Mouse (Mus musculus): ENCODE data around the gene Slc9a3.

Gene Slc9a3

DNA sequence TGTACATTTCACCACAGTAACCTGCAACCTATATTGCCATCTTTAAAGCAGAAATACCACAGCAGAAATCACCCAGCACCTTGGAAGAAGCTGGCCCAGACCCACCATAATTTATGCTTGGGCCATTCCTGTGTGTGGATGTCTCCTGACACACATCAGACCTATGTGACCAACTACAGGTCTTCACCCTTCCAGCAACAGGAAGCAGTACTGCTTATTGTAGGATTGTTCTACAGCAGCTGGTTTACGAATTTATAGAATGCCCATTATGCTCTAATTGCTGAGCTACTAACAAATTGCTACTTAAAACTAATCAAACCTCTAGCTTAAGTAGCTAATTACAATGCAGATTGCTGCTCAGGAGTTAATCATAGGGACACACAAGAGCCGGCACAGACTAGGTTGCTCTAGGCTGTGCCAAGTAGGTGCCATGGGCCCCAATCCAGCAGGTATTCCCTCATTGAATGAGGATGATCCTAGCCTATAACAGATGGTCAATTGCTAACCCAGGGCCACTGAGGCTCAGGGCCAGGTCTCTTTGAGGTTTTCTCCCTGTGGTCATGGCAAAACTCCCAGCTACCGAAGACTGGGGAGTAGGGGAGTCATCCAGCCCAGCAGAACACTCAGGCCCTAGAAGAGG, 24.8 kb downstream of the Slc9a3 start:
- DNase-seq (ENCODE audit: low spot score): no peak

DNA sequence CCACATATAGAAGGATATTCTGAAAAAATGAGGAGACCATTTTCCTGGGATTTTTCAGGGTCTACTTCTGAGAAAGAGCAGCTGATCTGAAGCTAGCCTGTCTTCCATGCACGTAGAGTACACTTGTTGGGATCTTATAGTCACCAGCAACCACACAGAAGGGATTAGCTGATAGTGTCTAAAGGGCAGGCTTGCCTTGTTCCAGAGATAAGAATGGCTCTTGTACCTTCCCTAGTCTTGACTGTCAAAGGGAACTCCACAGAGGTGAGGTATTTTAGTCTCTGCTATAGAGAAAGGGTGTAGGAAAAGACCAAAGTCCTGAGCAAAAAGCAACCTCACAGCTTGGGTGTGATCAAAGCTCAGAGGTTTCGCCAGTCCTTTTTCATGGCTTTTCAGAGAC, 26.1 kb downstream of the Slc9a3 start:
- DNase-seq (ENCODE audit: low spot score): no peak

DNA sequence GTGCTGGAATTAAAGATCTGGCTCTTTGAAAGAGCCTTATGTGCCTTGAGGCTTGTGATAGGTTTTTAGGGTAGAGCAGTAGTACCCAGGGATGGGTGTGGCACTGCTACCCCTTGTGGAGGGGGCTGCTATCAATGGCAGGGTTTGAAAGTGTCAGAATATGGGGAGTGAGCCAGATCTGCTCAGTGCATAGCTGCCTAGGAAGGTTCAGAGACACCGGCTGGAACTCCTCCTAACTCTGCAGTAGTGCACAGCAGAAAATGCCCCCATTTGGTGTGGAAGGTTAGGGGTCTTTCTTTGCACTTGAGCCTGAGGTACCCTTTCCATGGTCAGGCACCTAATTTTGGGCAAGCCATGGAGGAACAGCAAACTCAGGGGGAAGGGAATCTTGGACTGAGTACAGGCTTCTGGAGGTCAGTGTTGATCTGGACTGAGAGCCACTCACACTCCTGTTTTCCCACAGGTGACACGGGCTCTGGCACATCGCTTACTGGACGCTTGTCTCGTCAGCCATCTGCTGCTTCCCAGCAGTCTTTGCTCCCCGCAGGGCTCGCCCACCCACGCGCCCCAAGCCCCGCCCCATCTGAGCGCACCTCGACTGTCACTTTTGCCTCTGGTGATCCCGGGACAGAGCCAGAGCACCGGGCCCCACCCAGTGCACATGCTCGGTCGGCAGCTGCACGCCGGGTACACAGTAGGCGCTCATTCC, 45.2 kb downstream of the Slc9a3 start:
- DNase-seq (ENCODE audit: low spot score): peak; percentile 25

DNA sequence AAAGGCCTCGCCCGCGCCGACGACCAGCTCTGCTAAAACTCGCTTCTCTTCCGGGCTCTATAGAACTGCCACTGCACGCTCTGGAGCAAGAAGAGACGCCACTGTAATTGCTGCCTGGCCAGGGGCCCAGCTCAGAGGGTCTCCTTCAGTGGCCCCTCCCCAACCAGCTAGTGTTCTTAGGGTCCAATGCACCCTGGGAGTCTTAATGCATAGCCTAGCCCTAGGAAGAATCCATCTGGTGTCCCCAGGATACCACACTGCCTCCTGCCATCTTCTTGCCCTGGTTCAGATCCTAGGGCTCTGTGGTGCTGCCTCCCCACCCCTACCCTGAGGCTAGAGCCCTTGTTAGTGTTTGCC, 45.8 kb downstream of the Slc9a3 start:
- DNase-seq (ENCODE audit: low spot score): no peak

DNA sequence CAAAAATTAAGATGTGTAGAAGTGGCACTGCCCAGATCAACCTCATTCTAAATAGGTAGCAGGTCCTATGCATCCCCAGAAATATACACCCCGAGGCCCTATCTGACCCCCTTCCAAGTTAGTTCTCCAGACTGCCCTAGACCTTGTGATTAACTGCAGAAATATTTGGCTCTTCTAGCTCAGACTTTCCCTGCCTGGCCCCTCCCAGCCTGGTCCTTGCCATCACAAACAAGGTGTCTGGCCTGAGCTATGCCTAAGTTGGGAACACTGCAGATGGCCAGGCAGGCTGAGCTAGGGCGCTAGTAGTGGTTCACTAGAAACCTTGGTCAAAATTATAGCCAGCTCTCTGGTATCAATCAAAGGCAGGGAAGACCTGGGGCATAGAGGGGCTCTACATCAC, 46.2 kb downstream of the Slc9a3 start:
- DNase-seq (ENCODE audit: low spot score): no peak

DNA sequence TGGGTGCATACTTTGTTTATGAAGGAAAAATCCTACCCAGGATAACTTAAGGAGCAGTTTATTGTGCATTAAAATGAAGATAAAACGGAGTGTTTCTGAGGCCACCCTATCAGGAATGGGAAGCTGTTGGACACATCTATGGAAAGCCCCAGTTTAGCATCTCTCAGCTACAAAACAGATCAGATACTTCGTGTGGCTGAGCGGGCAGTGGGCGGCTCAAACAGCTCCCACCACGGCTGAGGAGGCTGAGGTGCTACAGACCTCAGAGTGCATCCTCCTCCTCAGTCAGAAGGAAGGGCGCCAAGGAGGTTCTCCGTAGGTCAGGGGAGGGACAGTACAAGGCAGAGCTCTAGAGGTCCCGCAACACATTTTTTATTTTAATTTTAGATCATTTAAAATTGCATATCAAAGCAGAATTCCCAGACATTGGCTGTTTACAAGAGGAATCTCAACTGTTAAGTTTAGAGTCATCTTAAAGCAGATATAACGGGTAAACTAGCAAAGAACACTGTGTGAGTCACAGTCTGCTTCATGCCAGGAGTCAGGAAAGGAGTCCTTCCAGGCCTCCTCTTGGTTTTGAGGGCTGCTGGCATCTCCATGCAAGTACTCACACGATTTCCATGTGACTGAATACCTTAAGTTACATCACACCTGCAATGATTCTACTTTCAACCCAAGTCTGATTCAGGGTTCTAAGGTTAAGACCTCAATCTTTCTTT, 48.3 kb downstream of the Slc9a3 start:
- DNase-seq (ENCODE audit: low spot score): no peak

DNA sequence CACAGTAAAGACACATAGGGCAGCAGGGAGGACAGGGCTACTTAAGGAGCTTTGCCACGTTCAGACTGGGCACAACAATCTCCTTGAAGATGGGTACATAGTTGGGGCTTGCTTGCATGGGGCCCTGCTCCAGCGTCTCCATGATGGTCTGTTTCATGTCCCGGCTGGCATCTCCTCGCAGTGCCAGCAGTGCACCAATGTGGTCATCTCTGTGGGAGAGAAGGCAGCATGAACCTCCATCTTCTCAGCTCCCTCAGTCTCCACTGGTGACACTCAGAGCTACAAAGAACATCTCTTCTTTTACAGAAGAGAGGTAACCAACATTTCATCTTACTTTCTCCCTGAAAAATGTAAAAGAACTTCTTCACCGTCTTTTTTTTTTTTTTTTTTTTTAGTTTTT, 50.8 kb downstream of the Slc9a3 start:
- no peak for DNase-seq (ENCODE audit: low spot score)

DNA sequence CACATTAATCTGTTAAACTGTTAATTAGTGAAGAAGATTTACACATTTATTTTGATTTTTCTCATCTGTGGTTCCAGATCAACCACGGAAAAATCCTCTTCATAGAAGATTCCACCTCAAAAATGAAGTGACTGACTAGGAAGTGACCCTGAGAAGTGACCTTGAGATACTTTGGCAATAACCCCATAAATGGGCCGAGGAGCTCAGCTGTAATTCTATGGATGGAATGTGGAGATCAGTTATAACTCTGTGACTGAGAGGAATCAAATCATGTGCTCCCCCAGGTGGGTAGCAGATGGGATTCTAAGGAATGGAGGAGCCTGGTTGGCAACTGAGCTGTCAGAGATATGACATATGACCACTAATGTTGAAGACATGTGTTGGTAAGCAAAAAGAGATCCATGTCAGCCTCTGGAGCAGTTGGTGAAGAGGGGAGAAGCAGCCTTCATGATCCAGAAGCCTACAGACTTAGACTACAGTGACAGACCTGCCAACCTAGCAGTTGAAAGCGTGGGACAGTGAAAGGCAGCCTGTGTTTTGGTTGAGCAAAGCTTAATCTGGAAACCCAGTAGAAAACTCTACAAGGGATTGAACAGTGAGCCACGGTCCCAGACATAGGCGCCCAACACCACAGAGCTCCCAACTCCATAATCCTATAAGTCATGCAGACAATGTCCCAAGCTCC, 61.9 kb downstream of the Slc9a3 start:
- no peak for DNase-seq (ENCODE audit: low spot score)

DNA sequence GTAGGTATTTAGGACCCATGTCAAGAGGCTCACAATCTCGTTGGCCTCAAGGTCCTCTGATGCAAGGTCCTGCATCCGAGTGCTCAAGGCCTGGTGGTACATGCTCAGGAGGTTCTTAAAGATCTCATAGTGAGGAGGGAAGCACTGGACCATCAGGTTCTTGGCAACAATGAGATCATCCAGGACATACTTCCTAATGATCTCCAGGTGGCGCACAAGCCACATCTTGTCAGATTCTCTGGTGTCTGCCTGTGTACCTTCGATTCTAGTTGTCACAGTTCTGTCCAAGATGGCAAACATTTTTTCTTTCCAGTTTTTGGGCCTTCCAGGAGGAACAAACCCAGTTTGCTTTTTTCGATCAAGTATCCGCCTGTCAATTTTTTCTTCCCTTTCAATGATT, 71.4 kb downstream of the Slc9a3 start:
- DNase-seq (ENCODE audit: low spot score): no peak

DNA sequence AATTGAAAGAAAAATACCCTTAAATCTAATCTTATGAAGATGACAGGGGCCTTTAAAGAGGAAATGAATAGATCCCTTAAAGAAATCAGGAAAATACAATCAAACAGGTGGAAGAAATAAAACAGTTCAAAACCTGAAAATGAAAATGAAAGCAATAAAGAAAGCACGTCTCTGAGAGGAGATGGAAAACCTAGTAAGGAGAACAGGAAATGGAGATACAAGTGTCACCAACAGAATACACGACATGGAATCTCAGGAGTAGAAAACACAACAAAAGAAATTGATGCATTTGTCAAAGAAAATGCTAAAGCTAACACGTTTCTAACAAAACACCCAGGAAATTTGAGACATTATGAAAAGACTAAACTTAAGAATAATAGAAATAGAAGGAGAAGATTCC, 75.2 kb downstream of the Slc9a3 start:
- no peak for DNase-seq (ENCODE audit: low spot score)

DNA sequence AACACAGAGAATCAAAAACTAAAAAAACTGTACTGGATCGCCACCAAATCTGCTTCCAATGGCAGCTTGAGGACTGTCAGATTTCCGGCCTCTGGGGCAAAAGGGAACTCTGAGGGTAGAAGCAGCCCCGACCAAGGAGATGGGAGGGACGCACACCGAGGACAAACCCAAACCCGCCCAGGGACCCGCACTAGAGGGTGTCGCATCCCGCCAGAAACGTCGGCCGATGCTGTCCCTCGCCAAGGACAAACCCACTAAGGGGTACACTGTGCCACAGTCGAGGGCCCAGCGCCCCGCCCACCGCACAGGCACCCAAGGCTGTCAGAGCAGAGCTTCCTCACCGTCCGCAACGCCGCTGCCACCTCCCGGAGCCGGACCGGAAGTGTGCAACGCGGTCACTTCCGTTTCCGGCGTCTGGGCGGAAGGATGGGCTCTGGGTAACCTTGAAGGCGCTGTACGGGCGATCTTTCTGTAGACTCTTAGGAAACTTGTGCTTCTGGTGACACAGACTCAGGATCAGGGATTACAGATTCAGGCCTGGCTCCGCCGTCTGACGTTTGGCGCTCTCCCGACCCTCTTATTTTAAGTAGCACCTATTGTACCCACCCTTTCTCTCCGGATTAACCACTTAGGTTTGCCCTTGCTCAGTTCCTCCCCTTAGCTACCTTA, 87.2 kb downstream of the Slc9a3 start, which contains the start of gene Exoc3:
TSS of gene Exoc3 (minus strand) at position 416 of the 669 bp plus-strand sequence.
- DNase-seq (ENCODE audit: low spot score): peak; percentile 84

DNA sequence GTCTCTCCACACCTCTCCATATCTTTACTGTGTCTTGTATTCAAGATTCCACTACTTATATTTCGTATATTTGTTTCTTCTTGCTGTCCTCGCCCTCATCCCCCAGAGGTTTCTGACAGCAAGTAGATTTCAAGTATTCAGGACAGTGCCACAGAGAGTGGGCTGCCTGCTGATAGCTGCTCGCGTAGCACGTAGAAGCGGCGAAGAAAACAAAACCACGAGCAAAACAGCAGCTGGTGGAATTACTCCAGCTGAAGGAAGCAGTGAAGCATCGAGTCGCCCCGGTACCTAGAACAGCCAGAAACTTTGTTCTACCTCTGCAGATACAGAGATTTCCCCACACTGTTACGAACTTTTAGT, 87.7 kb downstream of the Slc9a3 start:
- no peak for DNase-seq (ENCODE audit: low spot score)

DNA sequence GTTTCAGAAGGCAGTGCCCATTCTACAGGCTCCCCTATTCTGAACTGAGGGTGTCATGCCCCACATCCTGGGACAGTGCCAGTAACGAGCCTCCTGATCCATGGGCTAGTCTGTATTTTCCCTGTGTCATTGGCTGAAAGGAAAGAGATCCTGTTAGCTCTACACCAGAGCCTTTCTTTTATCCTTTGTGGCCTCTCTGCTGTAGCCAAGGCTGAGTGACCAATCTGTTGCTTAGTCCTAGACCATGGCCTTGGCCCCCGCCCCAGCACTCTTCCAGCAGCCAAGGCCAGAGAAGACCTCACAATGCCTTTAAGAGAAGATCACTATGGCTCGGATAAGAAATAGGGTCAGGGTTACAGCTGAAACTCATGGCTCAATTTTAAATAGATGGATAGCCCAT, 97.2 kb downstream of the Slc9a3 start:
- DNase-seq (ENCODE audit: low spot score): no peak
